Mouse (Mus musculus): ENCODE measurements around the gene Krt80. TPM values are rescaled to one million over a fixed set of nuclear protein-coding genes. Genes with fewer than 3 reads are reported as not detected.

The Krt80 gene
- total and polyA plus RNA-seq, 3 experiments = 0.20 TPM; not detected in 2

- H3K79me2 ChIP-seq (replicated peaks; ENCODE audit: control insufficient read depth, extremely low read depth, insufficient read depth, poor library complexity, severe bottlenecking) = no peaks in the 10 kb centered on the region
- peaks cover 35 to 67% of the 10 kb centered on the region in 2 experiments for H3K4me1 ChIP-seq (ENCODE audit: control insufficient read depth in 1 of 2, insufficient read depth in 2 of 2)
- no peaks in the 10 kb centered on the region for H3K9me3 ChIP-seq (replicated peaks; ENCODE audit: low read length)
- H3K27me3 ChIP-seq (replicated peaks) = peaks cover 6% of the 10 kb centered on the region
- H3K4me3 ChIP-seq (replicated peaks in 1 of 3; ENCODE audit: low read depth in 2 of 3, low read length in 2 of 3, poor library complexity in 1 of 3) = peak overlapping the region in 1 of 3 experiments; percentile 6
- H3K36me3 ChIP-seq (replicated peaks in 1 of 2; ENCODE audit: control insufficient read depth in 1 of 2, insufficient read depth in 1 of 2, low read length in 1 of 2) = no peaks in the 10 kb centered on the region
- in situ Hi-C loops (cut with MboI; ENCODE audit: low pct_ligation_motif_present, low pct_unique_long_range_greater_than_20kb, low sequenced_read_pairs) = no loop called here
- DNase-seq (ENCODE audit: extremely low read depth) = peak; percentile 35
- H3K27ac ChIP-seq (ENCODE audit: insufficient read depth, low read depth) = no peak overlapping the region
- no peak overlapping the region for H3K9ac ChIP-seq (ENCODE audit: insufficient read depth, low read depth)
- H3K4me2 ChIP-seq (ENCODE audit: insufficient read depth, low read depth, poor library complexity, severe bottlenecking) = peak overlapping the region; percentile 37
- TF ChIP-seq IRF4 (IDR thresholded peaks at IDR 0.05; ENCODE audit: low read depth, low read length) = no peak
- no peak for TF ChIP-seq USF2 (conservative IDR thresholded peaks at IDR 0.05; ENCODE audit: low read depth, low read length)
- dilution Hi-C loops (cut with MboI; ENCODE audit: extremely low pct_ligation_motif_present, extremely low pct_unique_long_range_greater_than_20kb, low sequenced_read_pairs) = no loop called here
Measured at GRCm38 (mm10) chr15:101414807-101415565, 45.0 kb upstream of the Krt80 start.

GRCm38 (mm10) chr15:101413916-101414635 is 44.1 kb upstream of the Krt80 start:
- TF ChIP-seq MAFK (IDR thresholded peaks at IDR 0.05; ENCODE audit: insufficient replicate concordance, low read length) = peak; percentile 50; the same call in 1 of the 2 replicates
- TF ChIP-seq CTCF (conservative IDR thresholded peaks at IDR 0.05 in 1 of 2, IDR thresholded peaks at IDR 0.05 in 1 of 2; ENCODE audit: low read depth in 2 of 2, low read length in 2 of 2) = peak in 1 of 2 experiments; percentile 31; a peak in 1 of 4 replicates
- no peak for TF ChIP-seq CHD1 (IDR thresholded peaks at IDR 0.05; ENCODE audit: low read depth, low read length)
- TF ChIP-seq EP300 (IDR thresholded peaks at IDR 0.05; ENCODE audit: low read length) = peak; percentile 96
- peak; percentile 49; the same call in 1 of the 2 replicates for TF ChIP-seq TCF12 (IDR thresholded peaks at IDR 0.05; ENCODE audit: low read depth, low read length)
- TF ChIP-seq JUND (conservative IDR thresholded peaks at IDR 0.05; ENCODE audit: low read depth, low read length) = peak; percentile 76
- no peak for TF ChIP-seq UBTF (IDR thresholded peaks at IDR 0.05; ENCODE audit: low read depth, low read length)
- TF ChIP-seq ETS1 (conservative IDR thresholded peaks at IDR 0.05; ENCODE audit: low read depth, low read length) = peak; percentile 93
- TF ChIP-seq HCFC1 (IDR thresholded peaks at IDR 0.05; ENCODE audit: low read depth, low read length) = no peak
- no peak for TF ChIP-seq POLR2A (IDR thresholded peaks at IDR 0.05; ENCODE audit: low read depth, low read length)
- TF ChIP-seq SIN3A (IDR thresholded peaks at IDR 0.05; ENCODE audit: low read length) = peak; percentile 48; the same call in 1 of the 2 replicates
- peak; percentile 54 for TF ChIP-seq BHLHE40 (IDR thresholded peaks at IDR 0.05; ENCODE audit: low read depth, low read length)
- no peak for TF ChIP-seq NRF1 (IDR thresholded peaks at IDR 0.05; ENCODE audit: low read depth, low read length)
- TF ChIP-seq IRF4 (IDR thresholded peaks at IDR 0.05; ENCODE audit: low read depth, low read length) = peak; percentile 84
- no peak for TF ChIP-seq POLR2AphosphoS2 (IDR thresholded peaks at IDR 0.05; ENCODE audit: low read depth, low read length)
- TF ChIP-seq MXI1 (IDR thresholded peaks at IDR 0.05; ENCODE audit: low read depth, low read length) = 0 out of 2 replicates have a peak, but pooled peaks have one; percentile 19
- TF ChIP-seq KAT2A (IDR thresholded peaks at IDR 0.05; ENCODE audit: insufficient replicate concordance, low read length) = 0 out of 2 replicates have a peak, but pooled peaks have one; percentile 45
- TF ChIP-seq JUN (IDR thresholded peaks at IDR 0.05; ENCODE audit: insufficient read depth, low read depth, low read length) = peak; percentile 82
- TF ChIP-seq CHD2 (IDR thresholded peaks at IDR 0.05; ENCODE audit: low read length) = peak; percentile 44; the same call in 1 of the 2 replicates
- no peak for TF ChIP-seq MAZ (IDR thresholded peaks at IDR 0.05; ENCODE audit: low read depth, low read length)
- TF ChIP-seq MEF2A (IDR thresholded peaks at IDR 0.05; ENCODE audit: borderline replicate concordance, low read depth, low read length) = peak; percentile 88
- peak; percentile 23; the same call in 1 of the 2 replicates for TF ChIP-seq SMC3 (IDR thresholded peaks at IDR 0.05; ENCODE audit: low read depth, low read length)
- TF ChIP-seq MAX (IDR thresholded peaks at IDR 0.05; ENCODE audit: low read length) = no peak

More at GRCm38 (mm10) chr15:101413916-101414635, 44.1 kb upstream of the Krt80 start:
- H3K4me3 ChIP-seq (replicated peaks in 1 of 3; ENCODE audit: low read depth in 2 of 3, low read length in 2 of 3, poor library complexity in 1 of 3) = no peak overlapping the region
- H3K9ac ChIP-seq (ENCODE audit: insufficient read depth, low read depth) = no peak overlapping the region
- H3K36me3 ChIP-seq (replicated peaks in 1 of 2; ENCODE audit: control insufficient read depth in 1 of 2, insufficient read depth in 1 of 2, low read length in 1 of 2) = no peaks in the 10 kb centered on the region
- no peaks in the 10 kb centered on the region for H3K9me3 ChIP-seq (replicated peaks; ENCODE audit: low read length)
- no peak overlapping the region for H3K27ac ChIP-seq (ENCODE audit: insufficient read depth, low read depth)
- dilution Hi-C loops (cut with MboI; ENCODE audit: extremely low pct_ligation_motif_present, extremely low pct_unique_long_range_greater_than_20kb, low sequenced_read_pairs) = no loop called here
- in situ Hi-C loops (cut with MboI; ENCODE audit: low pct_ligation_motif_present, low pct_unique_long_range_greater_than_20kb, low sequenced_read_pairs) = no loop called here
- H3K4me2 ChIP-seq (ENCODE audit: insufficient read depth, low read depth, poor library complexity, severe bottlenecking) = peak overlapping the region; percentile 37
- H3K27me3 ChIP-seq (replicated peaks) = peaks cover 6% of the 10 kb centered on the region
- peaks cover 32 to 59% of the 10 kb centered on the region in 2 experiments for H3K4me1 ChIP-seq (ENCODE audit: control insufficient read depth in 1 of 2, insufficient read depth in 2 of 2)
- H3K79me2 ChIP-seq (replicated peaks; ENCODE audit: control insufficient read depth, extremely low read depth, insufficient read depth, poor library complexity, severe bottlenecking) = no peaks in the 10 kb centered on the region
- DNase-seq (ENCODE audit: extremely low read depth) = peak; percentile 82
